Mouse (Mus musculus) brain, embryonic 14.5 days (tissue): ENCODE data around the gene Pacs2.

ENCODE experiments used
- CTCF ChIP-seq: fragments of 200-500 bp; IDR thresholded peaks from 2 replicates; pipeline ENCODE4 v1.5.1; 2012; ENCODE audit warnings: inconsistent platforms, mild to moderate bottlenecking, moderate library complexity, borderline replicate concordance; ENCODE audit not compliant: insufficient read depth, insufficient read length; ENCODE audit errors: extremely low read depth
- POLR2A ChIP-seq: fragments of 200-500 bp; IDR thresholded peaks from 2 replicates; pipeline ENCODE4 v1.6.1; 2012; ENCODE audit warnings: mild to moderate bottlenecking, inconsistent platforms, borderline replicate concordance; ENCODE audit not compliant: poor library complexity, insufficient read depth, insufficient read length, severe bottlenecking; ENCODE audit errors: extremely low read depth

- TF ChIP-seq POLR2A (no peak), CTCF (peak; percentile 40; the same call in 1 of the 2 replicates)
Observed at GRCm38 (mm10) chr12:113004993-113005392, 9.3 kb upstream of the Pacs2 start.
